9 mouse cellular contexts compared by ENCODE assay signal in genomic region chr14:19175288-19175687, GRCm38 (mm10).
DNase-seq lines count a peak whose midpoint lies in the region; TF ChIP-seq lines count a peak whose summit lies in the region.
"Had no signal": no experiment of that assay in that cellular context is flagged by ENCODE, and none has a peak within 500 bp of the region (broad histone marks: within the 10 kb centered on the region; RNA-seq: fewer than 3 reads in every experiment).

No protein-coding gene starts in this region.

- WGBS in limb, embryonic 10.5 days = 15% methylated on average over 2 of the region's 2 CpGs

- H3K4me1 ChIP-seq in ES-E14 (ENCODE audit: control insufficient read depth in 2 of 2, insufficient read depth in 2 of 2, low read length in 2 of 2, poor library complexity in 1 of 2) = no peaks in the 10 kb centered on the region
- no peaks in the 10 kb centered on the region for H3K4me1 ChIP-seq in bone marrow macrophage, adult 2 months (ENCODE audit: control insufficient read depth, insufficient read depth, low read length)
- H3K4me1 ChIP-seq in limb, embryonic 10.5 days = no peaks in the 10 kb centered on the region
- H3K4me1 ChIP-seq: embryonic facial prominence, embryonic 15.5 days had no signal

- H3K27ac ChIP-seq in ES-E14 (ENCODE audit: insufficient read depth, low read depth, low read length, poor library complexity, severe bottlenecking) = no peak overlapping the region
- H3K27ac ChIP-seq in bone marrow macrophage, adult 2 months (ENCODE audit: insufficient read depth, low read depth, low read length) = no peak overlapping the region
- H3K27ac ChIP-seq in limb, embryonic 10.5 days = no peak overlapping the region
- H3K27ac ChIP-seq: embryonic facial prominence, embryonic 15.5 days had no signal

- H3K36me3 ChIP-seq in ES-E14 (ENCODE audit: control insufficient read depth, insufficient read depth, low read length, poor library complexity, severe bottlenecking) = no peaks in the 10 kb centered on the region
- H3K36me3 ChIP-seq in limb, embryonic 10.5 days = no peaks in the 10 kb centered on the region
- H3K36me3 ChIP-seq: embryonic facial prominence, embryonic 15.5 days had no signal

- no peak overlapping the region for H3K9ac ChIP-seq in ES-E14 (ENCODE audit: insufficient read depth, low read depth, low read length, poor library complexity, severe bottlenecking)
- H3K9ac ChIP-seq: embryonic facial prominence, embryonic 15.5 days had no signal

- no peak overlapping the region for H3K4me3 ChIP-seq in ES-E14 (ENCODE audit: insufficient read depth in 1 of 2, low read depth in 1 of 2, low read length in 2 of 2, poor library complexity in 1 of 2, severe bottlenecking in 1 of 2)
- no peak overlapping the region for H3K4me3 ChIP-seq in bone marrow macrophage, adult 2 months (ENCODE audit: insufficient read depth, low read length)
- H3K4me3 ChIP-seq in limb, embryonic 10.5 days = no peak overlapping the region
- H3K4me3 ChIP-seq: embryonic facial prominence, embryonic 15.5 days had no signal

- H3K9me3 ChIP-seq in ES-E14 (ENCODE audit: control insufficient read depth, insufficient read depth, low read depth, low read length) = no peaks in the 10 kb centered on the region
- no peaks in the 10 kb centered on the region for H3K9me3 ChIP-seq in limb, embryonic 10.5 days (replicated peaks)
- H3K9me3 ChIP-seq: embryonic facial prominence, embryonic 15.5 days had no signal

- peak; percentile 6 for DNase-seq in kidney, adult 9 months
- no peak for DNase-seq in kidney, adult 18-20 months
- peak; percentile 39 for DNase-seq in ES-E14 (ENCODE audit: low read depth, low spot score)
- peak; percentile 43 for DNase-seq in limb, embryonic 10.5 days (ENCODE audit: low spot score)
- DNase-seq in frontal cortex, postnatal 36 days (ENCODE audit: low spot score in 2 of 2) = no peak
- DNase-seq in urinary bladder, postnatal 10 days (ENCODE audit: low spot score) = no peak
- DNase-seq in thymus, postnatal 36 days = no peak

- in situ Hi-C loops in ES-E14 (cut with MboI; ENCODE audit: low sequenced_read_pairs in 2 of 2, unreplicated experiment in 2 of 2) = no loop called here

- TF ChIP-seq CTCF in bone marrow macrophage, adult 2 months (IDR thresholded peaks at IDR 0.05; ENCODE audit: low read depth, low read length) = peak; percentile 23; the same call in 1 of the 2 replicates

- no peaks in the 10 kb centered on the region for H3K27me3 ChIP-seq in limb, embryonic 10.5 days (ENCODE audit: low read depth, poor library complexity, severe bottlenecking)
- H3K27me3 ChIP-seq: embryonic facial prominence, embryonic 15.5 days had no signal

- no peak for TF ChIP-seq POLR2A in bone marrow macrophage, adult 2 months (IDR thresholded peaks at IDR 0.05; ENCODE audit: borderline replicate concordance, low read depth, low read length)

TF ChIP-seq in ES-E14, 5 proteins besides CTCF, POLR2A, EP300 and RAD21:
- TF ChIP-seq HCFC1 (IDR thresholded peaks at IDR 0.05; ENCODE audit: borderline replicate concordance, insufficient read depth, low read length) = no peak
- 0 out of 2 replicates have a peak, but pooled peaks have one; percentile 9 for TF ChIP-seq ZC3H11A (IDR thresholded peaks at IDR 0.05; ENCODE audit: borderline replicate concordance, low read depth, low read length)

Comparison
In these comparisons a context has a peak if more than half of its experiments do, and no peak if none do; other contexts are left out.
1. DNase-seq: peak in kidney, adult 9 months (single experiment), ES-E14 (single experiment) and limb, embryonic 10.5 days (single experiment); none in kidney, adult 18-20 months (single experiment), frontal cortex, postnatal 36 days (0 of 2), urinary bladder, postnatal 10 days (single experiment) and thymus, postnatal 36 days (0 of 2).